Mouse (Mus musculus) embryonic facial prominence, embryonic 13.5 days (tissue): ENCODE data around the gene Cts6. TPM values are rescaled to one million over a fixed set of nuclear protein-coding genes. Genes with fewer than 3 reads are reported as not detected.
"Not testable (repeated sequence)": the region's sequence is repeated elsewhere in the genome, so short reads cannot be mapped to it uniquely, and the experiment has no call there.

ENCODE experiments used
- ATAC-seq: fragments of 200-750 bp; cut with Nextera tagmentation; 2 replicates; pipeline ENCODE4 v1.8.0; 2017; ENCODE audit warnings: low read depth; ENCODE audit not compliant: insufficient number of reproducible peaks, insufficient read depth, low FRiP score, low TSS enrichment
- H3K27ac ChIP-seq: fragments of 300-500 bp; sonication (generic); 2 replicates; pipeline ENCODE4 v1.5.1; 2015; ENCODE audit warnings: moderate library complexity, mild to moderate bottlenecking, inconsistent platforms
- H3K27me3 ChIP-seq: fragments of 300-500 bp; sonication (generic); 2 replicates; pipeline ENCODE4 v1.6.1; 2015; ENCODE audit warnings: mild to moderate bottlenecking, inconsistent platforms
- H3K36me3 ChIP-seq: fragments of 300-500 bp; sonication (generic); 2 replicates; pipeline ENCODE4 v1.6.1; 2015; ENCODE audit warnings: mild to moderate bottlenecking, inconsistent platforms
- H3K4me1 ChIP-seq: fragments of 300-500 bp; sonication (generic); 2 replicates; pipeline ENCODE4 v1.6.1; 2015; ENCODE audit warnings: inconsistent platforms
- H3K4me2 ChIP-seq: fragments of 300-500 bp; sonication (generic); 2 replicates; pipeline ENCODE4 v1.6.1; 2015; ENCODE audit warnings: moderate library complexity, mild to moderate bottlenecking, inconsistent platforms
- H3K4me3 ChIP-seq: fragments of 300-500 bp; sonication (generic); 2 replicates; pipeline ENCODE4 v1.5.1; 2015; ENCODE audit warnings: mild to moderate bottlenecking, inconsistent platforms
- H3K9ac ChIP-seq: fragments of 300-500 bp; sonication (generic); 2 replicates; pipeline ENCODE4 v1.6.1; 2015; ENCODE audit warnings: mild to moderate bottlenecking, inconsistent platforms
- H3K9me3 ChIP-seq: fragments of 300-500 bp; sonication (generic); 2 replicates; pipeline ENCODE4 v1.6.1; 2016; ENCODE audit warnings: inconsistent platforms
- WGBS: fragments of 180-500 bp; shearing (Covaris S2); methylation state at CpG from one replicate; pipeline ENCODE4 v1.1.7; 2015; ENCODE audit warnings: mixed read lengths; 5-methylcytosine and 5-hydroxymethylcytosine counted together
- polyA plus RNA-seq: library from polyadenylated mRNA; unstranded; fragments of >200 nt; fragmentation: Nextera tagmentation; extraction: Ambion mirVana; gene quantifications from 2 replicates; pipeline ENCODE4 v1.2.1, GENCODE M21; 2015

The Cts6 gene
- not detected in 2 replicates for polyA plus RNA-seq

DNA sequence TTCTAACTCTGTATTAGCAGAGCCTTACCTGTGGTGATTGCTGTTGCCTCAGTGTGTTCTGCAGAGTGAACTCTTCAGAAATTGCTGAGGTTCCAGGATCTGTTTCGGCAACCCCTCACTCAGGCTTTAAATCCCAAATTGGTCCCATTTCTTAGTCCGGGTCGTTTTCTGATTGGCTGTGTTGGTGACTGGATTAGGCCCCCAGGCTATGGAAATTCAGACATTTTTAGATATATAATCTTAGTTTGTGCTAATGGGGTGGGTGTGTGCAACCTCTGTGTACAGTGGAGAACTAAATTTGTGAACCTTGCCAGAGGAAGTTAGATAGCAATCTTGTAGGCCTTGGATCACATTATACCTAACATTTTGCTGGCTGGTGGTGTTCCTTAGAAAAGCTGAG, at the start of gene Cts6:
Gene Cts6, minus strand, starts transcription at position 101 of the 400 bp plus-strand sequence.
- no peaks in the 10 kb centered on the region for H3K36me3 ChIP-seq
- peaks cover 4% of the 10 kb centered on the region for H3K9me3 ChIP-seq
- no peak for ATAC-seq
- no peak within 1 kb of the TSS for H3K4me2 ChIP-seq
- H3K27me3 ChIP-seq, result no peaks in the 10 kb centered on the region
- H3K4me3 ChIP-seq, result no peak within 1 kb of the TSS
- WGBS, result 87% methylated on average over 3 of the region's 3 CpGs
- no peak within 1 kb of the TSS for H3K9ac ChIP-seq
- no peak within 1 kb of the TSS for H3K27ac ChIP-seq
- no peaks in the 10 kb centered on the region for H3K4me1 ChIP-seq

DNA sequence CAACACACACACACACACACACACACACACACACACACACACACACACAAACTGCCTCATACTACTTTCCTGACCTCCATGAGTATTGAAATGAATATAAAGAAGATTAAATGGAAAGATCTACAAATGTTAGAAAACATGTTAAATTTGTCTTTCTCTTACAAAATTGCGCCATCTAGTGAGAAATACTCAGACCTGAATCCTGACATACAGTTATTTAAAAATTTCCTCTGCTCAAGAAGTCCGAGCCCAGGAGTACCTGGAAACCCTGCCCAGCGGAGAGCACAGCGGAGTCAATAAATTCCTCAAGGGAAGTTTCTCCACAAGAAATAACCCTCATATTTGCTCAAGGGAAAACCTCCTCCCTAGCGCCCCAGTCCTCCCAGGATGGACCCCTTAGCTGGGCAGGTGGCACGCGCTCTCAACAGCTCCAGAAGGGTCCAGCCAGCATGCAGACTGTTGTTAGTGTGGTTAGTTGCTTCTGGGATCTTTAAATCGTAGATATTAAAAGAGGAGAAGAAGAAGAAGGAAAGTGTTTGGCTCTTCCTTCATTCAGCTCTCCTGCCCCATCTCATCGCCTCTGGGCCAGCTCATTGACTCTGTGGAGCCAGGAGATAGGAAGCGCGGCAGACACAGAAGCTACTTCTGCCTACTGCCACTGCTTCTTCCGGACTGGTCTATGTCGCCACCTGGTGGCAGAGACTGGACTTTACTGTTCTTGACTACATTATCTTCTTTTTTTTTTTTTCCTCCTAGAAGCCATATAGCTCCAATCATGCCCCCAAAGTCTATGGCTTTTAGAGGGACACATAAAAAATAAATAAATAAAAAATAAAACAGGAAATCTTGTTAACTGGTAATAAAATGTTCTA, 38.1 kb upstream of the Cts6 start:
- 61% methylated on average over 13 of the region's 13 CpGs for WGBS
- H3K4me2 ChIP-seq, result no peak overlapping the region
- no peak for ATAC-seq

DNA sequence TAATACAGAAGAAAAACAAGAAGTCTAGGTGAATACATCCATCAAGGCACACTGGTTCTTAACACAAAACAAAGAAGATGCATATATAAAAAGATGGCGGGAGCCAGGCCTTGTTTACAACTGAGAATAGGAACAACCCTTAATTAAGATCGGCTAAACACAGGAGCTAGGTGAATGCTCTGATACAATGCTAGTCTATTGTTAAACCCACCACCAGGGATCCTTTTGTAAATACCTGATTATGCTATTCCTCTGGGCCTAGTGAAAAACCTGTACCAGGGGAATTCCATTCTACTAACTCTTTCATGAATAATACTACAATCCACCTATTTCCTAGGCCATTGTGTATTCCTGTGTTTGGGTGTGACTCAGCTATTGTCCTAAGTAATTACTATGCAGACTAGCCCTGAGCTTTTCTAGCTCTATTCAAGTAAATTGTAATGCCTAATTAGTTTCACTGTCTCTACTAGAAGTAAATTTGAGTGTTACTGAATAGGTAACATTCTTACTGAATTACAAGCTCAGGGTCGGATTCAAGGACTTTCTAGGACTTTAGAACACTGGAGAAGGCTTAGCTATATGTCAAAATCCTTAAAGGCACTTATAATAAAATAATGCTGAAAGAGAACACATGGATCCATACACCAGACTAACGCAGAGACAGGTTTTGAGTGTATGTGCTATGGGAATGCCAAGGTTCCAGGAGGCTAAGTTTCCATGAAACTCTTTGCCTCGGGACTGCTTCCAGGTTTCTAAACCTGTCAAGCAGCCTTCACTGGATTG, 17.9 kb downstream of the Cts6 start:
- not testable (repeated sequence) for H3K9ac ChIP-seq, ATAC-seq, H3K27ac ChIP-seq, H3K4me3 ChIP-seq, H3K36me3 ChIP-seq, H3K4me1 ChIP-seq, H3K9me3 ChIP-seq, H3K4me2 ChIP-seq, H3K27me3 ChIP-seq
- 73% methylated on average over 5 of the region's 5 CpGs for WGBS

More for the DNA sequence above, 38.1 kb upstream of the Cts6 start:
- Histone ChIP-seq H3K4me1 (no peaks in the 10 kb centered on the region), H3K36me3 (no peaks in the 10 kb centered on the region), H3K4me3 (no peak overlapping the region), H3K9me3 (peaks cover 10% of the 10 kb centered on the region; the same call in 1 of the 2 replicates), H3K9ac (no peak overlapping the region), H3K27me3 (no peaks in the 10 kb centered on the region), H3K27ac (no peak overlapping the region)

DNA sequence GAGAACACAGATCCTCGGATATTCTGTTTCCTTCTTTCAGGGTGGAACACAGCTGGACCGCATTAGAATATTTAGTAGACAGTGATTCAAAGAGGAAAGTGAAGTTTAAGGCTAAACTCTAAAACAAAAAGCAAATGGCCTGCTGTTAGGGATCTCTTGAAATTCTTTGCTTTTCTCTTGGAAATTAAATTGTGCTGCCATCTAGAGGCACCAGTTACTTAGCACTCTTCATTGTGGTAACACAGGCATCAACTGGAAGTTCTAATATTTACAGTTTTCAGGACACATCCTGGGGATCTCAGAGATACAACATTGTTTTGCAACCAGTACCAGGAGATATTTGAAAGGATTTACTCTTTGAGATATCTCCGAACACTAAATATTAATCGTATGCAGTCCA, 38.6 kb downstream of the Cts6 start:
- no peak for ATAC-seq
- Histone ChIP-seq H3K4me2 (no peak overlapping the region), H3K9me3 (peaks cover 16% of the 10 kb centered on the region), H3K27ac (no peak overlapping the region), H3K4me3 (no peak overlapping the region), H3K27me3 (no peaks in the 10 kb centered on the region), H3K4me1 (no peaks in the 10 kb centered on the region), H3K9ac (no peak overlapping the region), H3K36me3 (no peaks in the 10 kb centered on the region)
- 80% methylated on average over 4 of the region's 4 CpGs for WGBS

DNA sequence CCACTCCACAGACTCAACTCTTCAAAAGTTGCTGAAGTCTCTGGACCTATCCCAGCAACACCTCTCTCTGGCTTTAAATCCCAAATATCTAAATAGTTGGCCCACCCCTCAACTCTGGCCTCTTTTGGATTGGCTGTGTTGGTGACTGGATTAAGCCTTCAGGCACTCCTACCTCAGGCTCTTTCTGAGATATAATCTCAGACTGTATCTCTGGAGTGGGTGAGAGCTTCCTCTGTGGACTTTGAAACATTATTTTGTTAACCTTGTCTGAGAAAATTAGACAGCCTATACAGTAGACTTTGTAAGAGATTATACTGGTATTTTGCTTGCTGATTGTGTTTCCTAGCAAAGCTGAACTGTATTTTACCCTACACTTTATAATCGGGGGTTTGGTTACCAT, 39.1 kb downstream of the Cts6 start, which contains the start of gene Ctsr:
Gene Ctsr, minus strand, starts transcription at position 101 of the 400 bp plus-strand sequence.
- no peak for ATAC-seq
- peaks cover 15% of the 10 kb centered on the region for H3K9me3 ChIP-seq
- no peak within 1 kb of the TSS for H3K27ac ChIP-seq
- no peak within 1 kb of the TSS for H3K4me2 ChIP-seq
- H3K27me3 ChIP-seq, result no peaks in the 10 kb centered on the region
- WGBS, result 82% methylated on average over 1 of the region's 1 CpGs
- H3K4me1 ChIP-seq, result no peaks in the 10 kb centered on the region
- no peak within 1 kb of the TSS for H3K9ac ChIP-seq
- no peak within 1 kb of the TSS for H3K4me3 ChIP-seq
- H3K36me3 ChIP-seq, result no peaks in the 10 kb centered on the region

Other genes starting within 250 kb of the Cts6 start
- gene Ctsj, start 197.5 kb downstream of the Cts6 start, polyA plus RNA-seq, result not detected in 2 replicates
- not detected in 2 replicates for gene Ctsq, start 162.8 kb downstream of the Cts6 start, polyA plus RNA-seq
- gene Ctsr, start 39.2 kb downstream of the Cts6 start, polyA plus RNA-seq, result not detected in 2 replicates
- gene Cts8, start 51.9 kb upstream of the Cts6 start, polyA plus RNA-seq, result not detected in 2 replicates
- gene Gm49398, start 85.4 kb upstream of the Cts6 start, polyA plus RNA-seq, result not detected in 2 replicates
- gene Cts7, start 154.8 kb upstream of the Cts6 start, polyA plus RNA-seq, result not detected in 2 replicates